Mouse (Mus musculus): ENCODE data around the gene Grm4.

DNA sequence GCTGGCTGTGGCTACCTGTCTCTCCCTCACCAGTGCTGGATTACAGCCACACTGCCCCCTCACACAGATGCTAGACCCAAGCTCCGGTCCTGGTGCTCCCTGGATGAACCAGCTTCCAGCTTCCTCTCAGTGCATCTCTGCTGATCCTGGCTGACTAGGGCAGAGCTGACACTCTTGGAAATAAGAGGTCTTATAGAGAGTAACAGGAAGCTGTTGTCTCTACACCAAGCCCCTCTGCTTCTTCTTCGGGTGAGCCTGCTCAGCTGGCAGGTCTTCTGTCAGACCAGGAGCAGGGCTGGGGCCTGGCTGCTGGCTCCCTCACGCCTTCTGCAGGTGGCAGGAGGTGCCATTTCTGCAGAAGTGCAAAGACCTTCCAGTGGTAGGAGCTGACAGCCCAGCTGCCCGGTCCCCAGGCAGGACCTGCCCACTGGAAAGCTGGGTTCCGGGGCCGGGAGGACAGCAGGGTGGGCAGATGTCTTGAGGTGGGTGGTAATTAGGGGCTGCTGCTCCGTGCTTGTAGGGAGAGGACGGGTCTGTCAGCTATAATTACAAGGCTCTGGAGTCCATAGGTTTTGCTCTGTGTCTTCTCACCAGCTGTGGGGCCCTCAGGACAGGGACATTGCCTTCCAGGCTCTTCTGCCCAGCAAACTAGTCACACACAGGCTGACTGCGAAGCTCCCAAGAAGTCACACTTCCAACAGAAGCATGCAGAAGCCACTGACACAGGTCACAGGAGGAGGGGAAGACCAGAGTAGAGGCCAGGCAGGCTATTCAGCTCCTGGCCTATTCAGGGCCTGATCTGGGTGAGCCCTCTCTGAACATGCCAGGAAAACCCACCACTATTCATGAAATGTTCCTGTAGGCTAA is 10.7 kb downstream of the Grm4 start:
- no peak for TF ChIP-seq CTCF (IDR thresholded peaks at IDR 0.05; ENCODE audit: insufficient read depth, low read depth, low read length)
- no peak for TF ChIP-seq POLR2A (IDR thresholded peaks at IDR 0.05; ENCODE audit: insufficient read depth, low read depth, low read length)

Measured in olfactory bulb, adult 2 months (tissue).